Mouse (Mus musculus) limb, embryonic 14.5 days (tissue): ENCODE results near the gene Mitf. TPM values are rescaled to one million over a fixed set of nuclear protein-coding genes. Genes with fewer than 3 reads are reported as not detected.

Experiments
- ATAC-seq: fragments of 200-750 bp; cut with Nextera tagmentation; 2 replicates; pipeline ENCODE4 v1.8.0; 2017; ENCODE audit warnings: low read depth, moderate number of reproducible peaks, moderate TSS enrichment; ENCODE audit not compliant: low FRiP score
- DNase-seq: peaks from one replicate; pipeline ENCODE4 v3.0.0-alpha.2; 2015; ENCODE audit warnings: low spot score
- H3K27ac ChIP-seq: fragments of 300-500 bp; sonication (generic); replicated peaks from 2 replicates; pipeline ENCODE4 v1.5.1; 2014; ENCODE audit warnings: low read depth, mild to moderate bottlenecking, low read length, moderate library complexity, mixed read lengths
- H3K27me3 ChIP-seq: fragments of 300-500 bp; sonication (generic); 2 replicates; pipeline ENCODE4 v1.6.1; 2014; ENCODE audit warnings: low read length, mixed read lengths; ENCODE audit not compliant: control insufficient read depth, insufficient read depth
- H3K36me3 ChIP-seq: fragments of 300-500 bp; sonication (generic); 2 replicates; pipeline ENCODE4 v1.6.1; 2014; ENCODE audit warnings: mild to moderate bottlenecking, low read length, moderate library complexity, mixed read lengths; ENCODE audit not compliant: control insufficient read depth, insufficient read depth
- H3K4me1 ChIP-seq: fragments of 300-500 bp; sonication (generic); 2 replicates; pipeline ENCODE4 v1.6.1; 2014; ENCODE audit warnings: antibody characterized with exemption, low read length, mixed read lengths; ENCODE audit not compliant: control insufficient read depth, insufficient read depth
- H3K4me2 ChIP-seq: fragments of 300-500 bp; sonication (generic); replicated peaks from 2 replicates; pipeline ENCODE4 v1.6.1; 2014; ENCODE audit warnings: low read depth, mild to moderate bottlenecking, low read length, moderate library complexity; ENCODE audit not compliant: severe bottlenecking
- H3K4me3 ChIP-seq: fragments of 300-500 bp; sonication (generic); replicated peaks from 2 replicates; pipeline ENCODE4 v1.5.1; 2014; ENCODE audit warnings: low read length
- H3K9ac ChIP-seq: fragments of 300-500 bp; sonication (generic); 2 replicates; pipeline ENCODE4 v1.6.1; 2014; ENCODE audit warnings: mild to moderate bottlenecking, low read depth, low read length, moderate library complexity; ENCODE audit not compliant: severe bottlenecking
- H3K9me3 ChIP-seq: fragments of 300-500 bp; sonication (generic); 2 replicates; pipeline ENCODE4 v1.6.1; 2016; ENCODE audit warnings: low read length; ENCODE audit not compliant: control insufficient read depth
- POLR2A ChIP-seq: fragments of 200-500 bp; IDR thresholded peaks from 2 replicates; pipeline ENCODE4 v1.8.0; 2012; ENCODE audit warnings: inconsistent platforms, mild to moderate bottlenecking, moderate library complexity, borderline replicate concordance; ENCODE audit not compliant: insufficient read depth, insufficient read length; ENCODE audit errors: extremely low read depth
- WGBS: fragments of 180-500 bp; shearing (Covaris S2); extraction: QIAGEN DNeasy Blood & Tissue Kit; methylation state at CpG from one replicate; pipeline ENCODE4 v1.1.7; 2014; 5-methylcytosine and 5-hydroxymethylcytosine counted together
- polyA plus RNA-seq, 2 experiments: library from polyadenylated mRNA; depleted of rRNA in 1 of 2; stranded (reverse) in 1 of 2; unstranded in 1 of 2; fragments of >200 nt; fragmentation: Nextera tagmentation in 1 of 2; extraction: Ambion mirVana in 1 of 2; gene quantifications; 2 replicates each; pipeline versions ENCODE4 v1.2.1 to v1.2.3; 2012 to 2014

Gene Mitf
- polyA plus RNA-seq, 2 experiments: 2.9 to 3.6 TPM

- WGBS: 19% methylated on average over 3 of the region's 3 CpGs
- Histone ChIP-seq H3K27ac (no peak overlapping the region), H3K4me1 (no peaks in the 10 kb centered on the region), H3K9me3 (no peaks in the 10 kb centered on the region), H3K36me3 (no peaks in the 10 kb centered on the region), H3K9ac (no peak overlapping the region), H3K4me3 (no peak overlapping the region), H3K4me2 (no peak overlapping the region), H3K27me3 (no peaks in the 10 kb centered on the region)
- ATAC-seq (no peak), DNase-seq (no peak)
- no peak for TF ChIP-seq POLR2A
Observed at GRCm38 (mm10) chr6:97763970-97764369, 42.9 kb upstream of the Mitf start.

DNA sequence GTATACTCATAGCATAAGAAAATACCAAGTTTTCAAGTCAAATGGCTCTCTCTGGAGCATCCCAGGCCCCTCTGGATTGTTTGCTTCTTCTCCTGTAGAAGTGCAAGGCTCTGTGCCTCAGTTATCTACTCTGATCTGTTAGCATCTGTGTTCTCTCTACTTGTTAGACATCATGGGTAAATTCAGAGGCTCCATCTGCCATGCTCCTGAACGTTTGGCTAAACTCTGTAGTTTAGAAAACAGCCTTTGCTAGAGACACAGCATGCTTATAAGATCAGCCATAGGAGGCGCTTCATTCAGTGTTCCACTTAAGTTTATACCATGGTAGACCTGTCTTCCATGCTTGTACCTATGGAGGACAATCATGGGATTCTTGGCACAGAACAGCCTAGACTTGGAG, 39.0 kb upstream of the Mitf start:
- TF ChIP-seq POLR2A: no peak
- Histone ChIP-seq H3K9me3 (no peaks in the 10 kb centered on the region), H3K36me3 (no peaks in the 10 kb centered on the region), H3K27ac (no peak overlapping the region), H3K9ac (no peak overlapping the region), H3K4me3 (no peak overlapping the region), H3K4me2 (no peak overlapping the region), H3K4me1 (no peaks in the 10 kb centered on the region), H3K27me3 (no peaks in the 10 kb centered on the region)
- DNase-seq (no peak), ATAC-seq (no peak)
- 75% methylated on average over 2 of the region's 2 CpGs for WGBS

- Histone ChIP-seq H3K4me1 (no peaks in the 10 kb centered on the region), H3K36me3 (no peaks in the 10 kb centered on the region), H3K9ac (no peak overlapping the region), H3K27ac (no peak overlapping the region), H3K9me3 (no peaks in the 10 kb centered on the region), H3K4me3 (no peak overlapping the region), H3K27me3 (no peaks in the 10 kb centered on the region), H3K4me2 (no peak overlapping the region)
- DNase-seq: no peak
- WGBS: 83% methylated on average over 7 of the region's 7 CpGs
- ATAC-seq: no peak
- no peak for TF ChIP-seq POLR2A
Observed at GRCm38 (mm10) chr6:97769549-97769948, 37.3 kb upstream of the Mitf start.

DNA sequence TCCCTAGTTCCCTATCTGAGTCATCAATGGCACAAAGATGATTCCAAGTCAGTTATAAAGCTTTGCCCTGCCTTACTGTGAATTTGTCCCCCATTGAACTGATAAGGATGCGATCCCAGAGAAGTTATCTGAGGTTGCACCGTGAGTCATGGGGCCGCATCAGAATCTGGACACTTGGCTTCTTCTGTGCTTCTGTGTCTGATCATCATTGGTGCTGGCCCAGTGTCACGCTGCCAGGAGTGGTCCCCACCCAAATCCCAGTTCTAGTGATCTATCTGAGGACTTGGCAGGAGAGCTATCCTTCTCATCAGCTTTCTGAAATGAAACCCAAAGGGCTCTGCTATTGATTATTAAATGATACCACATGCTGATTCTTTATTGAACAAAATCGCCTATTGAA, 25.5 kb upstream of the Mitf start:
- no peak overlapping the region for H3K27ac ChIP-seq
- H3K4me2 ChIP-seq: no peak overlapping the region
- H3K36me3 ChIP-seq: no peaks in the 10 kb centered on the region
- DNase-seq (no peak), ATAC-seq (no peak)
- 88% methylated on average over 5 of the region's 5 CpGs for WGBS
- no peak overlapping the region for H3K4me3 ChIP-seq
- H3K4me1 ChIP-seq: no peaks in the 10 kb centered on the region
- H3K9me3 ChIP-seq: no peaks in the 10 kb centered on the region
- H3K27me3 ChIP-seq: no peaks in the 10 kb centered on the region
- TF ChIP-seq POLR2A: no peak
- no peak overlapping the region for H3K9ac ChIP-seq

DNA sequence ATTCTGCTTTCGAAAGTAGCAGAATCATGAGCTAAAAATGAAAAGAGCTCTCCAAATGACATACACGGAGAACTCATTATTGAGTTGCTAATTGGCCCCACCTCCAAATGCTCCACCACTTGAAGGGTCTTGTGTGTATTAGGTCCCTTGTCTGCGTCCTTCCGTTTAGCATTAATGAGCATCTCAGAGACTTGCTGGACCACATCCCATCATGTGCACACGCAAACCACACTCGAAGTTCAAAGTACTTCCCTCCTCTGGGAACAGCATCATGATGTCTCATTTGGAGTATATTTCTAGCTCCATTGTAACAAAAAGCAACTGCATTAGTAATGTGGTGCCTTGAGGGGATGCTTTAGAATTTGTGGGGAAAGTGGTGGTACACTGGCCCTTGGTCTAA, 24.6 kb upstream of the Mitf start:
- Histone ChIP-seq H3K9ac (no peak overlapping the region), H3K4me3 (no peak overlapping the region), H3K27ac (no peak overlapping the region), H3K27me3 (no peaks in the 10 kb centered on the region), H3K9me3 (no peaks in the 10 kb centered on the region), H3K4me2 (no peak overlapping the region), H3K36me3 (no peaks in the 10 kb centered on the region), H3K4me1 (no peaks in the 10 kb centered on the region)
- no peak for TF ChIP-seq POLR2A
- no peak for DNase-seq
- 81% methylated on average over 6 of the region's 6 CpGs for WGBS
- ATAC-seq: no peak

- DNase-seq: no peak
- 81% methylated on average over 4 of the region's 4 CpGs for WGBS
Observed at GRCm38 (mm10) chr6:97786871-97787270, 20.0 kb upstream of the Mitf start.

More at GRCm38 (mm10) chr6:97786871-97787270, 20.0 kb upstream of the Mitf start:
- Histone ChIP-seq H3K9me3 (no peaks in the 10 kb centered on the region), H3K27me3 (no peaks in the 10 kb centered on the region), H3K4me3 (no peak overlapping the region), H3K4me2 (no peak overlapping the region), H3K27ac (no peak overlapping the region), H3K4me1 (no peaks in the 10 kb centered on the region), H3K36me3 (no peaks in the 10 kb centered on the region), H3K9ac (no peak overlapping the region)
- ATAC-seq: no peak
- TF ChIP-seq POLR2A: no peak
